Mouse (Mus musculus): ENCODE measurements around the gene Ada. TPM values are rescaled to one million over a fixed set of nuclear protein-coding genes. Genes with fewer than 3 reads are reported as not detected.

The Ada gene
- polyA plus RNA-seq, 1 experiment = 414 TPM

DNA sequence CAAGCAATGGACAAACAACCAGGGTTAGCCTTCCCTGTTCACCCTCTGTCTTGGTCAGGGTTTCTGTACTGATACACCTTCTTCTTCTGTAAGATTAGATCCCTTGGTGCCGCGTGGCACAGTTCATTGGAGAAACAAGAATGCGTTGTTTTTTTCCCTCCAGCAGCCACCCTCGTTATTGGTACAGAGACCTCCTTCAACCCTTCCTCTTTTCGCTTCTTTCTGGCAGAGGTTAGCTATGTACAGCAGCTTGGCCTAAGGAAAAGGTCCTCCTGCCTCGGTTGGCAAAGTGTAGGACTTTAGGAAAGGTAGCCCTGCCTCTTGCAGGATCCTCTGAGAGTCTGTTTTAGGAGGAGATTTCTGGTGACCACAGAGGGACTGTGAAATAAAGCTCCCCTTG, 10.6 kb upstream of the Ada start:
- Histone ChIP-seq H3K4me3 (ENCODE audit: low read depth, low read length) (no peak overlapping the region), H3K36me3 (ENCODE audit: control insufficient read depth, insufficient read depth, low read length) (no peaks in the 10 kb centered on the region), H3K27me3 (ENCODE audit: control insufficient read depth, insufficient read depth, low read length) (no peaks in the 10 kb centered on the region), H3K4me1 (ENCODE audit: control insufficient read depth, insufficient read depth, insufficient read length, low read length) (peaks cover 10% of the 10 kb centered on the region; the same call in 1 of the 2 replicates), H3K27ac (ENCODE audit: insufficient read depth, low read depth, low read length) (peak overlapping the region; percentile 89)
- 67% methylated on average over 6 of the region's 6 CpGs for WGBS
- TF ChIP-seq CTCF (IDR thresholded peaks at IDR 0.05; ENCODE audit: extremely low read depth, insufficient read length, insufficient replicate concordance, low read depth, low read length) (no peak), POLR2A (IDR thresholded peaks at IDR 0.05; ENCODE audit: low read depth, low read length) (no peak)

- 85% methylated on average over 2 of the region's 2 CpGs for WGBS
- Histone ChIP-seq H3K27ac (ENCODE audit: insufficient read depth, low read depth, low read length) (no peak overlapping the region), H3K4me1 (ENCODE audit: control insufficient read depth, insufficient read depth, insufficient read length, low read length) (peaks cover 10% of the 10 kb centered on the region; the same call in 1 of the 2 replicates), H3K36me3 (ENCODE audit: control insufficient read depth, insufficient read depth, low read length) (no peaks in the 10 kb centered on the region), H3K4me3 (ENCODE audit: low read depth, low read length) (no peak overlapping the region), H3K27me3 (ENCODE audit: control insufficient read depth, insufficient read depth, low read length) (no peaks in the 10 kb centered on the region)
- TF ChIP-seq POLR2A (IDR thresholded peaks at IDR 0.05; ENCODE audit: low read depth, low read length) = no peak
Observed at GRCm38 (mm10) chr2:163758146-163758545, 8.1 kb upstream of the Ada start.

GRCm38 (mm10) chr2:163756723-163757122, 6.7 kb upstream of the Ada start:
- no peaks in the 10 kb centered on the region for H3K27me3 ChIP-seq (ENCODE audit: control insufficient read depth, insufficient read depth, low read length)
- 29% methylated on average over 2 of the region's 2 CpGs for WGBS
- H3K36me3 ChIP-seq (ENCODE audit: control insufficient read depth, insufficient read depth, low read length) = no peaks in the 10 kb centered on the region
- H3K4me1 ChIP-seq (ENCODE audit: control insufficient read depth, insufficient read depth, insufficient read length, low read length) = peaks cover 10% of the 10 kb centered on the region; the same call in 1 of the 2 replicates
- H3K4me3 ChIP-seq (ENCODE audit: low read depth, low read length) = no peak overlapping the region
- TF ChIP-seq CTCF (IDR thresholded peaks at IDR 0.05; ENCODE audit: extremely low read depth, insufficient read length, insufficient replicate concordance, low read depth, low read length) (no peak), POLR2A (IDR thresholded peaks at IDR 0.05; ENCODE audit: low read depth, low read length) (no peak)
- no peak overlapping the region for H3K27ac ChIP-seq (ENCODE audit: insufficient read depth, low read depth, low read length)

- Histone ChIP-seq H3K4me3 (ENCODE audit: low read depth, low read length) (no peak overlapping the region), H3K36me3 (ENCODE audit: control insufficient read depth, insufficient read depth, low read length) (no peaks in the 10 kb centered on the region), H3K27ac (ENCODE audit: insufficient read depth, low read depth, low read length) (no peak overlapping the region), H3K27me3 (ENCODE audit: control insufficient read depth, insufficient read depth, low read length) (no peaks in the 10 kb centered on the region), H3K4me1 (ENCODE audit: control insufficient read depth, insufficient read depth, insufficient read length, low read length) (peaks cover 6% of the 10 kb centered on the region; the same call in 1 of the 2 replicates)
- WGBS = 78% methylated on average over 5 of the region's 5 CpGs
- TF ChIP-seq CTCF (IDR thresholded peaks at IDR 0.05; ENCODE audit: extremely low read depth, insufficient read length, insufficient replicate concordance, low read depth, low read length) (no peak), POLR2A (IDR thresholded peaks at IDR 0.05; ENCODE audit: low read depth, low read length) (no peak)
Observed at GRCm38 (mm10) chr2:163754228-163754627, 4.2 kb upstream of the Ada start.

- Histone ChIP-seq H3K36me3 (ENCODE audit: control insufficient read depth, insufficient read depth, low read length) (no peaks in the 10 kb centered on the region), H3K4me1 (ENCODE audit: control insufficient read depth, insufficient read depth, insufficient read length, low read length) (0 out of 2 replicates have a peak, but pooled peaks cover 2% of the 10 kb centered on the region), H3K4me3 (ENCODE audit: low read depth, low read length) (no peak overlapping the region), H3K27me3 (ENCODE audit: control insufficient read depth, insufficient read depth, low read length) (no peaks in the 10 kb centered on the region), H3K27ac (ENCODE audit: insufficient read depth, low read depth, low read length) (no peak overlapping the region)
- WGBS = 82% methylated on average over 10 of the region's 10 CpGs
- TF ChIP-seq CTCF (IDR thresholded peaks at IDR 0.05; ENCODE audit: extremely low read depth, insufficient read length, insufficient replicate concordance, low read depth, low read length) (no peak), POLR2A (IDR thresholded peaks at IDR 0.05; ENCODE audit: low read depth, low read length) (no peak)
Observed at GRCm38 (mm10) chr2:163744801-163745570, 5.1 kb downstream of the Ada start.

GRCm38 (mm10) chr2:163743357-163743756, 6.7 kb downstream of the Ada start:
- WGBS = 85% methylated on average over 6 of the region's 6 CpGs

DNA sequence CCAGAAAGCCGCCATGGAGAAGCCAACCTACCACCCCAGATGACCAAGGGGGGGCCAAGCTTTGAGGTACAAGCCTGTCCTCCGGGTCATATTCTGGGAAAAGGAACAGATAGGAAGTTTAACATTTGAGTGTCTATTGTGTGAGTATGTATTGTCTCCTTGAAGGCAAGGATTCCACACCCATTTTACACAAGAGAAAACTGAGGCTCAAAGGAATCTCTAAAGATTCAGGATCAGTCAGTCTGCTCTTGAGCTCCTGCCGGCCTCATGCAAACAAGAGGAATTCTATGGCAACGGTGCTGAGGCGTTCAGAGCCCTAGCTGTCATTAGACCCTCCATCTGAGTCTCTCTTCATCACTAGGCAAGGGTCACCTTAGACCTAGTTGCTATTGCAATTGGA, 7.4 kb downstream of the Ada start:
- WGBS = 87% methylated on average over 5 of the region's 5 CpGs
- H3K27me3 ChIP-seq (ENCODE audit: control insufficient read depth, insufficient read depth, low read length) = no peaks in the 10 kb centered on the region
- 0 out of 2 replicates have a peak, but pooled peaks cover 4% of the 10 kb centered on the region for H3K4me1 ChIP-seq (ENCODE audit: control insufficient read depth, insufficient read depth, insufficient read length, low read length)
- H3K36me3 ChIP-seq (ENCODE audit: control insufficient read depth, insufficient read depth, low read length) = 0 out of 2 replicates have a peak, but pooled peaks cover 2% of the 10 kb centered on the region
- no peak overlapping the region for H3K4me3 ChIP-seq (ENCODE audit: low read depth, low read length)
- H3K27ac ChIP-seq (ENCODE audit: insufficient read depth, low read depth, low read length) = no peak overlapping the region
- TF ChIP-seq CTCF (IDR thresholded peaks at IDR 0.05; ENCODE audit: extremely low read depth, insufficient read length, insufficient replicate concordance, low read depth, low read length) (no peak), POLR2A (IDR thresholded peaks at IDR 0.05; ENCODE audit: low read depth, low read length) (no peak)

More at GRCm38 (mm10) chr2:163743357-163743756, 6.7 kb downstream of the Ada start:
- Histone ChIP-seq H3K27me3 (ENCODE audit: control insufficient read depth, insufficient read depth, low read length) (no peaks in the 10 kb centered on the region), H3K36me3 (ENCODE audit: control insufficient read depth, insufficient read depth, low read length) (no peaks in the 10 kb centered on the region), H3K27ac (ENCODE audit: insufficient read depth, low read depth, low read length) (no peak overlapping the region), H3K4me3 (ENCODE audit: low read depth, low read length) (no peak overlapping the region), H3K4me1 (ENCODE audit: control insufficient read depth, insufficient read depth, insufficient read length, low read length) (0 out of 2 replicates have a peak, but pooled peaks cover 4% of the 10 kb centered on the region)
- TF ChIP-seq POLR2A (IDR thresholded peaks at IDR 0.05; ENCODE audit: low read depth, low read length) (no peak), CTCF (IDR thresholded peaks at IDR 0.05; ENCODE audit: extremely low read depth, insufficient read length, insufficient replicate concordance, low read depth, low read length) (no peak)
